Mouse (Mus musculus) heart, postnatal 0 days (tissue): ENCODE data around the gene Wdr5.

Experiments
- CTCF ChIP-seq: IDR thresholded peaks from 2 replicates; pipeline ENCODE4 v1.5.1; 2016; ENCODE audit warnings: antibody characterized with exemption, control low read depth, low read depth
- EP300 ChIP-seq: IDR thresholded peaks from 2 replicates; pipeline ENCODE4 v1.6.1; 2016; ENCODE audit warnings: antibody characterized with exemption, low read depth

DNA sequence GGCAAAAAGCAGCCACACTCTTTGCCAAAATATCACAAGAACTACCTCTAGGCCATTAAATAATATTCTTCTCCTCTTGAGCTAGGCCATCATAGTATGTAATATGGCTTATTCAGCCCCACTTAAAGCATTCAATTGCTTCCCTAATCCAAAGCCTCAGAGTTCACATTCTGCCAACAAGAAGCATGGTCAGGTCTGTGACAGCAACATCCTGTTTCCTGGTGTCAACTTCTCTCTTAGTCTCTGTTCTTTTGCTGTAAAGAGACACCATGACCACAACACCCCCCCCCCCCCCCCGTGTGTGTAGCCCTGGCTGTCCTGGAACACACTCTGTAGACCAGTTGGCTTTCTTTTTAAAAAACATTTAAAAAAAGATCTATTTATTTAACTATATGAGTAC lies 32.4 kb downstream of the Wdr5 start:
- no peak for TF ChIP-seq CTCF
- TF ChIP-seq EP300 = no peak
